Mouse (Mus musculus): ENCODE data around the gene Gtf3c5. TPM values are rescaled to one million over a fixed set of nuclear protein-coding genes. Genes with fewer than 3 reads are reported as not detected.

Gtf3c5 gene
- polyA plus RNA-seq, 1 experiment from 2014 or later, result 30.5 TPM

GRCm38 (mm10) chr2:28536166-28536565 is 47.4 kb downstream of the Gtf3c5 start:
- ChIA-PET CTCF (interaction anchor here (0.8 kb wide), 1 partner anchor 12 kb away, joined by 5 read pairs; no protein-coding TSS in a partner anchor), POLR2A (no interaction called here)
- in situ Hi-C loops (cut with MboI; ENCODE audit: low pct_unique_long_range_greater_than_20kb), result no loop called here
- no peak for TF ChIP-seq CTCF (IDR thresholded peaks at IDR 0.05)
- H3K27me3 ChIP-seq, result no peaks in the 10 kb centered on the region
- ATAC-seq (no peak), DNase-seq (ENCODE audit: low read depth, low spot score) (no peak)

GRCm38 (mm10) chr2:28535650-28536049 is 47.9 kb downstream of the Gtf3c5 start:
- ChIA-PET CTCF (interaction anchor here (0.8 kb wide), 1 partner anchor 12 kb away, joined by 5 read pairs; no protein-coding TSS in a partner anchor), POLR2A (interaction anchor here (1.3 kb wide), 1 partner anchor 18 kb away, joined by 4 read pairs; no protein-coding TSS in a partner anchor)
- no peaks in the 10 kb centered on the region for H3K27me3 ChIP-seq
- TF ChIP-seq CTCF (IDR thresholded peaks at IDR 0.05), result no peak
- in situ Hi-C loops (cut with MboI; ENCODE audit: low pct_unique_long_range_greater_than_20kb), result no loop called here
- ATAC-seq (no peak), DNase-seq (ENCODE audit: low read depth, low spot score) (no peak)

GRCm38 (mm10) chr2:28535263-28535540 is 48.3 kb downstream of the Gtf3c5 start:
- POLR2A ChIA-PET, result interaction anchor here (1.3 kb wide), 1 partner anchor 18 kb away, joined by 4 read pairs; no protein-coding TSS in a partner anchor
- ATAC-seq (no peak), DNase-seq (ENCODE audit: low read depth, low spot score) (no peak)
- TF ChIP-seq CTCF (IDR thresholded peaks at IDR 0.05), result no peak
- CTCF ChIA-PET, result interaction anchor here (0.8 kb wide), 1 partner anchor 13 kb away, joined by 5 read pairs; no protein-coding TSS in a partner anchor
- in situ Hi-C loops (cut with MboI; ENCODE audit: low pct_unique_long_range_greater_than_20kb), result no loop called here
- no peaks in the 10 kb centered on the region for H3K27me3 ChIP-seq

GRCm38 (mm10) chr2:28534436-28535262 is 48.9 kb downstream of the Gtf3c5 start:
- DNase-seq (ENCODE audit: low read depth, low spot score) (no peak), ATAC-seq (no peak)
- no peak for TF ChIP-seq CTCF (IDR thresholded peaks at IDR 0.05)
- ChIA-PET POLR2A (interaction anchor here (1.1 to 1.3 kb wide), 2 partner anchors 10 to 17 kb away, joined by 3 to 4 read pairs; no protein-coding TSS in a partner anchor), CTCF (interaction anchor here (0.6 kb wide), 1 partner anchor 13 kb away, joined by 3 read pairs; no protein-coding TSS in a partner anchor)
- H3K27me3 ChIP-seq, result no peaks in the 10 kb centered on the region
- in situ Hi-C loops (cut with MboI; ENCODE audit: low pct_unique_long_range_greater_than_20kb), result no loop called here

- no peak for ATAC-seq
- in situ Hi-C loops (cut with MboI; ENCODE audit: low pct_unique_long_range_greater_than_20kb), result no loop called here
- TF ChIP-seq CTCF (IDR thresholded peaks at IDR 0.05), result no peak
- CTCF ChIA-PET, result interaction anchor here (0.6 to 1.1 kb wide), 2 partner anchors 14 to 44 kb away, joined by 3 read pairs; no protein-coding TSS in a partner anchor
- POLR2A ChIA-PET, result interaction anchor here (1.0 to 1.8 kb wide), 6 partner anchors 9 to 17 kb away, joined by 3 to 6 read pairs (median 3); no protein-coding TSS in a partner anchor
- DNase-seq (ENCODE audit: low read depth, low spot score), result no peak
- no peaks in the 10 kb centered on the region for H3K27me3 ChIP-seq
Observed at GRCm38 (mm10) chr2:28533901-28534435, 49.6 kb downstream of the Gtf3c5 start.

- DNase-seq (ENCODE audit: low read depth, low spot score), result no peak
- no peaks in the 10 kb centered on the region for H3K27me3 ChIP-seq
- peak; percentile 77 for ATAC-seq
- ChIA-PET CTCF (interaction anchor here (1.1 kb wide), 1 partner anchor 44 kb away, joined by 3 read pairs; no protein-coding TSS in a partner anchor), POLR2A (interaction anchor here (1.0 to 1.8 kb wide), 6 partner anchors 8 to 16 kb away, joined by 3 to 6 read pairs (median 3); no protein-coding TSS in a partner anchor)
- no peak for TF ChIP-seq CTCF (IDR thresholded peaks at IDR 0.05)
- in situ Hi-C loops (cut with MboI; ENCODE audit: low pct_unique_long_range_greater_than_20kb), result no loop called here
Observed at GRCm38 (mm10) chr2:28532938-28533771, 50.4 kb downstream of the Gtf3c5 start.

- in situ Hi-C loops (cut with MboI; ENCODE audit: low pct_unique_long_range_greater_than_20kb), result no loop called here
- CTCF ChIA-PET, result interaction anchor here (3.6 kb wide), 1 partner anchor 14 kb away, joined by 18 read pairs; no protein-coding TSS in a partner anchor
- no peak for DNase-seq (ENCODE audit: low read depth, low spot score)
Observed at GRCm38 (mm10) chr2:28530311-28530710, 53.2 kb downstream of the Gtf3c5 start.

GRCm38 (mm10) chr2:28529856-28530255 is 53.7 kb downstream of the Gtf3c5 start:
- no peak for DNase-seq (ENCODE audit: low read depth, low spot score)
- ATAC-seq, result no peak
- no peaks in the 10 kb centered on the region for H3K27me3 ChIP-seq
- CTCF ChIA-PET, result interaction anchor here (1.4 to 3.6 kb wide), 2 partner anchors 13 to 18 kb away, joined by 4 to 18 read pairs; no protein-coding TSS in a partner anchor
- TF ChIP-seq CTCF (IDR thresholded peaks at IDR 0.05), result no peak
- POLR2A ChIA-PET, result interaction anchor here (1.1 kb wide), 1 partner anchor 13 kb away, joined by 3 read pairs; no protein-coding TSS in a partner anchor
- in situ Hi-C loops (cut with MboI; ENCODE audit: low pct_unique_long_range_greater_than_20kb), result no loop called here

More at GRCm38 (mm10) chr2:28530311-28530710, 53.2 kb downstream of the Gtf3c5 start:
- H3K27me3 ChIP-seq, result no peaks in the 10 kb centered on the region
- TF ChIP-seq CTCF (IDR thresholded peaks at IDR 0.05), result no peak
- ATAC-seq, result no peak
- POLR2A ChIA-PET, result no interaction called here

GRCm38 (mm10) chr2:28528354-28528730 is 55.2 kb downstream of the Gtf3c5 start:
- no peaks in the 10 kb centered on the region for H3K27me3 ChIP-seq
- DNase-seq (ENCODE audit: low read depth, low spot score) (no peak), ATAC-seq (no peak)
- TF ChIP-seq CTCF (IDR thresholded peaks at IDR 0.05), result no peak
- ChIA-PET CTCF (interaction anchor here (1.4 to 3.6 kb wide), 2 partner anchors 12 to 19 kb away, joined by 4 to 18 read pairs; no protein-coding TSS in a partner anchor), POLR2A (no interaction called here)
- in situ Hi-C loops (cut with MboI; ENCODE audit: low pct_unique_long_range_greater_than_20kb), result no loop called here
